Mouse (Mus musculus) testis, adult 2 months (tissue): ENCODE measurements around the gene Etl4.

Experiments
- CTCF ChIP-seq: fragments of 200-500 bp; IDR thresholded peaks from 2 replicates; pipeline ENCODE4 v1.5.1; 2012; ENCODE audit warnings: low read depth, mild to moderate bottlenecking, inconsistent platforms, low read length, moderate library complexity; ENCODE audit not compliant: control insufficient read depth, insufficient read depth, insufficient replicate concordance
- POLR2A ChIP-seq: fragments of 200-500 bp; IDR thresholded peaks from 2 replicates; pipeline ENCODE4 v1.6.1; 2012; ENCODE audit warnings: low read depth, mild to moderate bottlenecking, inconsistent platforms, low read length, moderate library complexity; ENCODE audit not compliant: control insufficient read depth

- TF ChIP-seq POLR2A (no peak), CTCF (no peak)
Measured at GRCm38 (mm10) chr2:20216686-20217437, 307.3 kb downstream of the Etl4 start.
